Mouse (Mus musculus) forebrain, postnatal 0 days (tissue): Measurements from ENCODE around the gene Cd247. TPM values are rescaled to one million over a fixed set of nuclear protein-coding genes. Genes with fewer than 3 reads are reported as not detected.

Source experiments
- ATAC-seq: fragments of 200-750 bp; cut with Nextera tagmentation; 2 replicates; pipeline ENCODE4 v1.8.0; 2017; ENCODE audit warnings: mild to moderate bottlenecking, moderate library complexity
- DNase-seq: peaks from one replicate; pipeline ENCODE4 v3.0.0-alpha.2; 2015
- H3K27ac ChIP-seq: fragments of 300-500 bp; sonication (generic); 2 replicates; pipeline ENCODE4 v1.5.1; 2014; ENCODE audit warnings: low read depth, mild to moderate bottlenecking, antibody characterized with exemption, low read length, moderate library complexity, mixed read lengths
- H3K27me3 ChIP-seq: fragments of 300-500 bp; sonication (generic); 2 replicates; pipeline ENCODE4 v1.6.1; 2014; ENCODE audit warnings: mild to moderate bottlenecking, low read length, mixed read lengths; ENCODE audit not compliant: insufficient read depth
- H3K36me3 ChIP-seq: fragments of 300-500 bp; sonication (generic); 2 replicates; pipeline ENCODE4 v1.6.1; 2014; ENCODE audit warnings: mild to moderate bottlenecking, moderate library complexity; ENCODE audit not compliant: insufficient read depth
- H3K4me1 ChIP-seq: fragments of 300-500 bp; sonication (generic); 2 replicates; pipeline ENCODE4 v1.6.1; 2014; ENCODE audit warnings: antibody characterized with exemption; ENCODE audit not compliant: insufficient read depth
- H3K4me2 ChIP-seq: fragments of 300-500 bp; sonication (generic); 2 replicates; pipeline ENCODE4 v1.6.1; 2014; ENCODE audit warnings: low read depth, mild to moderate bottlenecking, moderate library complexity
- H3K4me3 ChIP-seq: fragments of 300-500 bp; sonication (generic); 2 replicates; pipeline ENCODE4 v1.5.1; 2014; ENCODE audit warnings: low read depth, low read length, mixed read lengths
- H3K9ac ChIP-seq: fragments of 300-500 bp; sonication (generic); 2 replicates; pipeline ENCODE4 v1.6.1; 2014; ENCODE audit warnings: mild to moderate bottlenecking
- H3K9me3 ChIP-seq: fragments of 300-500 bp; sonication (generic); 2 replicates; pipeline ENCODE4 v1.6.1; 2016; ENCODE audit warnings: low read length
- CTCF ChIP-seq: sonication (generic); IDR thresholded peaks from 2 replicates; pipeline ENCODE4 v1.5.1; 2016; ENCODE audit warnings: antibody characterized with exemption, control low read depth, low read depth
- WGBS: fragments of 180-500 bp; shearing (Covaris S2); extraction: QIAGEN DNeasy Blood & Tissue Kit; methylation state at CpG from one replicate; pipeline ENCODE4 v1.1.7; 2014; 5-methylcytosine and 5-hydroxymethylcytosine counted together
- polyA plus RNA-seq: library from polyadenylated mRNA; unstranded; fragments of >200 nt; fragmentation: Nextera tagmentation; extraction: Ambion mirVana; gene quantifications from 2 replicates; pipeline ENCODE4 v1.2.1, GENCODE M21; 2015
- total RNA-seq: library from RNA; depleted of rRNA; stranded (reverse); fragments of >200 nt; gene quantifications from 2 replicates; pipeline ENCODE4 v1.2.3, GENCODE M21; 2014; rRNA removed

The Cd247 gene
- 0.14 TPM in 1 of 2 replicates, not detected in the other for total RNA-seq
- polyA plus RNA-seq, result 0.28 and 0.67 TPM in 2 replicates

- no peaks in the 10 kb centered on the region for H3K36me3 ChIP-seq
- H3K9ac ChIP-seq, result no peak within 1 kb of the TSS
- H3K9me3 ChIP-seq, result no peaks in the 10 kb centered on the region
- H3K27ac ChIP-seq, result no peak within 1 kb of the TSS
- H3K27me3 ChIP-seq, result no peaks in the 10 kb centered on the region
- no peak within 1 kb of the TSS for H3K4me3 ChIP-seq
- 75% methylated on average over 8 of the region's 8 CpGs for WGBS
- H3K4me1 ChIP-seq, result no peaks in the 10 kb centered on the region
- ATAC-seq (no peak), DNase-seq (no peak)
- H3K4me2 ChIP-seq, result no peak within 1 kb of the TSS
- no peak for TF ChIP-seq CTCF
Observed at GRCm38 (mm10) chr1:165788511-165788910, at the start of gene Cd247. TSS of gene Cd247 (plus strand) at chr1:165788681.

DNA sequence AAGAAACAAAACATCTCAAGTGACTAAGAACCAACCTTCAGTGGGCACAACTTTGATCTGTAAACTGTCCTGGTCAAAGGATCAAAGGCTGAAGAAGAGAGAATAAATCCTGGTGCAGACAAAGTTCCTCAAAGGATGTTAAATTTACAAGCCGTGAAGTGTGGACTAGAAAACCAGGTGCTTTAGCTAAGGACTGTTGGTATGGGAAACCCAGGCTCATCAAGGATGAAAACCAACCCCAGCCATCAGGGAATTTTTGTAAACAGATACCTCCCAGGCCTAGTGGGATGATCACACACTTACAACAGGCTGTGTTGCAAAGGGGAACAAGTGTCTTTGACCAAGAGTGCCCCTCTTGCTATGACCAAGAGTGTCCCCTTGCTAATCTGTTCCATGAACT, 49.5 kb upstream of the Cd247 start:
- WGBS, result 83% methylated on average over 1 of the region's 1 CpGs
- ATAC-seq (no peak), DNase-seq (no peak)
- Histone ChIP-seq H3K9me3 (no peaks in the 10 kb centered on the region), H3K27ac (no peak overlapping the region), H3K4me1 (no peaks in the 10 kb centered on the region), H3K9ac (no peak overlapping the region), H3K4me3 (no peak overlapping the region), H3K4me2 (no peak overlapping the region), H3K36me3 (no peaks in the 10 kb centered on the region), H3K27me3 (no peaks in the 10 kb centered on the region)
- TF ChIP-seq CTCF, result no peak

DNA sequence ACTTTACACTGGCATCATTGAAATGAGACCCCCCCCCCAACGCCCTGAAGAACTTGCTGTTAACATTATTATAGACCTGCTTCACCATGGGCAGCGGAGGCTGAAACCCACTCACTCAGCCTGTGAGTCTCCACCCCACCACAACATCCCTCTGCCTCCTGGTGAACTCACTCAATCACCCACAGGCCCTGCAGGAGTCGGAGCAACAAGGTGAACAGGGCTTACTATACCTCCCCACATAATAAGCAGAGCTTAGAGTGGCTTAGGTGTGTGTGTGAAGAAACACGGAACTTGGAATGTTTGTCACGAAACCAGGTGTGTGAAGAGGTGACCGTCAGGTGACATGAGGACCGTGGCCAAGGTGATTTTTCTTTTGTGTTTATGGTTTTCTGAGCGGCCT, 46.5 kb upstream of the Cd247 start:
- no peaks in the 10 kb centered on the region for H3K9me3 ChIP-seq

GRCm38 (mm10) chr1:165748053-165748452, 40.4 kb upstream of the Cd247 start:
- no peak overlapping the region for H3K9ac ChIP-seq
- no peak for TF ChIP-seq CTCF
- no peak overlapping the region for H3K27ac ChIP-seq
- no peak for DNase-seq
- no peaks in the 10 kb centered on the region for H3K27me3 ChIP-seq
- H3K9me3 ChIP-seq, result no peaks in the 10 kb centered on the region
- no peaks in the 10 kb centered on the region for H3K4me1 ChIP-seq
- no peak for ATAC-seq
- H3K4me2 ChIP-seq, result no peak overlapping the region
- no peaks in the 10 kb centered on the region for H3K36me3 ChIP-seq
- H3K4me3 ChIP-seq, result no peak overlapping the region
- WGBS, result 59% methylated on average over 11 of the region's 11 CpGs

More for the DNA sequence above, 46.5 kb upstream of the Cd247 start:
- Histone ChIP-seq H3K4me3 (no peak overlapping the region), H3K27me3 (no peaks in the 10 kb centered on the region), H3K9ac (no peak overlapping the region), H3K27ac (no peak overlapping the region), H3K4me1 (no peaks in the 10 kb centered on the region), H3K4me2 (no peak overlapping the region), H3K36me3 (no peaks in the 10 kb centered on the region)
- ATAC-seq, result no peak
- WGBS, result 88% methylated on average over 8 of the region's 8 CpGs
- TF ChIP-seq CTCF, result no peak
- no peak for DNase-seq

DNA sequence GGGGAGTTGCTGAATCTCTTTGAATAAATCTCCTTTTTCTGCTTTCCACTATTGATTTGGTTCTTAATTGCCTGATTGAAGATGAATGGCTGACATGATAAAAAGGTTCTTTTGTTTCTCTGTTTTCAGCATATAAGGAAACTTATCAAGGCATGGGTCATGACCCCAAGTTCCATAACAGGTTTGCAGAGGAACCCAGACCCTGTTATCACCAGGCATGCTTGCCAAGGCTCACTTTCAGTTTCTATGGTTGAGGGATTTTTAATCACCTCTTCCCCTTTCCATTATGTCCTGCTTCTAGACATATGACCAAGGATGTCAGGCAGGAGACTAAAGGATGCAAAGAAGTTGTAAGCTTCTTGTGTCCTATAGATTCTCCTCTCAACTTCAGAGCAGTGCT, 37.3 kb upstream of the Cd247 start:
- DNase-seq, result no peak
- H3K4me3 ChIP-seq, result no peak overlapping the region
- no peak overlapping the region for H3K9ac ChIP-seq
- no peak for ATAC-seq
- H3K4me2 ChIP-seq, result no peak overlapping the region
- no peaks in the 10 kb centered on the region for H3K27me3 ChIP-seq
- no peaks in the 10 kb centered on the region for H3K36me3 ChIP-seq
- H3K27ac ChIP-seq, result no peak overlapping the region
- H3K9me3 ChIP-seq, result no peaks in the 10 kb centered on the region
- TF ChIP-seq CTCF, result no peak
- H3K4me1 ChIP-seq, result no peaks in the 10 kb centered on the region

DNA sequence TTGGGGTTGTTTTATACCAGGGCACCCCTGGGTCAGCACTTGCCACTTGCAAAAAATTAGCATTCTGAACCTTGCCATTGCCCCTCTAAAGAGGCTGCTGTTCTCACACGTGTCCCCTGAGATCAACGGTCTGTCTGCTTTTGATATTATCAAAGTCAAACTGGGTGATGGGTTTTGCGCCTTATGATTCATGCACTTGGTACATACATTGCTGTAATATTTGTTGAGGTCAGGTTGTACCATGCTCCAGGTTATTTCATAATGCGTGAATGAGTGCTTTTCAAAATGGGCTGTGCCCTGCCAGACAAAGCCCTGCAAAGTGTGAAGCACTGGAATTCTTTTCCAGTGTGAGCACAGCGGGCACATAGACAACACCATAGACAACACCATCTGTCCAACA, 36.6 kb upstream of the Cd247 start:
- WGBS, result 80% methylated on average over 5 of the region's 5 CpGs
- no peaks in the 10 kb centered on the region for H3K9me3 ChIP-seq
- no peak for TF ChIP-seq CTCF

GRCm38 (mm10) chr1:165754205-165754604, 34.3 kb upstream of the Cd247 start:
- ATAC-seq, result no peak

More for the DNA sequence above, 36.6 kb upstream of the Cd247 start:
- Histone ChIP-seq H3K9ac (no peak overlapping the region), H3K36me3 (no peaks in the 10 kb centered on the region), H3K4me1 (no peaks in the 10 kb centered on the region), H3K27ac (no peak overlapping the region), H3K4me3 (no peak overlapping the region), H3K4me2 (no peak overlapping the region), H3K27me3 (no peaks in the 10 kb centered on the region)
- ATAC-seq (no peak), DNase-seq (no peak)

DNA sequence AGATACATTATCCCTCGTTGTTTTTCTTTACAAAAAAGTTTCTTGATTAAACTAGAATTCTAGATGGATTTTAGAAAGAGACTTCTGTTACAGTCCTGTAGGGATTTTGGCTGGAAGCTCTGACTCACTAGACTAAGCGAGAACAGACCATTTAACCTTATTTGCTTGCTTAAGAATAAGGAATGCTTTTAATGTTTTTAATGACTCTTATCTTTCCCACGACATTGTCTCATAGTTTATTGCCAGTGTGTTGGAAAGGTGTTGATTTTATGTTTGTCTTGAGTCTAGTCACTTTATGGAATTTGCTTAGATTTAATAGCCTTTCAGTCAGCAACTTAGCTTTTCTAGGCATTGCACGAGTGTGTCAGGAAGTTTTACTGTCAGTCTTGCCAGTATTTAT, 33.3 kb upstream of the Cd247 start:
- Histone ChIP-seq H3K9me3 (no peaks in the 10 kb centered on the region), H3K4me2 (no peak overlapping the region), H3K9ac (no peak overlapping the region), H3K36me3 (no peaks in the 10 kb centered on the region), H3K27ac (no peak overlapping the region), H3K4me1 (no peaks in the 10 kb centered on the region), H3K4me3 (no peak overlapping the region), H3K27me3 (no peaks in the 10 kb centered on the region)
- WGBS, result 72% methylated on average over 4 of the region's 4 CpGs
- TF ChIP-seq CTCF, result no peak
- ATAC-seq, result no peak
- DNase-seq, result no peak

More at GRCm38 (mm10) chr1:165754205-165754604, 34.3 kb upstream of the Cd247 start:
- DNase-seq, result no peak
- TF ChIP-seq CTCF, result no peak
- Histone ChIP-seq H3K27me3 (no peaks in the 10 kb centered on the region), H3K9ac (no peak overlapping the region), H3K4me3 (no peak overlapping the region), H3K4me2 (no peak overlapping the region), H3K27ac (no peak overlapping the region), H3K9me3 (no peaks in the 10 kb centered on the region), H3K36me3 (no peaks in the 10 kb centered on the region), H3K4me1 (no peaks in the 10 kb centered on the region)
- 71% methylated on average over 6 of the region's 6 CpGs for WGBS
